In genomic region chr8:120828279-120828678, GRCm38 (mm10) we compare ENCODE assay signal across 9 mouse cellular contexts.
DNase-seq lines count a peak whose midpoint lies in the region; ATAC-seq lines count a peak whose summit lies in the region.
"Had no signal": no experiment of that assay in that cellular context is flagged by ENCODE, and none has a peak within 500 bp of the region (broad histone marks: within the 10 kb centered on the region; RNA-seq: fewer than 3 reads in every experiment).

No protein-coding gene starts in this region.

- WGBS in intestine, embryonic 14.5 days, result 20% methylated on average over 14 of the region's 14 CpGs
- WGBS in intestine, embryonic 16.5 days, result 18% methylated on average over 14 of the region's 14 CpGs

- no peak overlapping the region for H3K4me2 ChIP-seq in intestine, embryonic 14.5 days (ENCODE audit: low read length)
- H3K4me2 ChIP-seq in intestine, embryonic 16.5 days (ENCODE audit: low read depth, low read length), result no peak overlapping the region

- intact Hi-C loops in gastrocnemius, postnatal 36 days (cut with DNase I), result loop anchor here (5.0 kb wide), 1 partner anchor 864 kb away; no protein-coding TSS in a partner anchor

- no peak overlapping the region for H3K9ac ChIP-seq in intestine, embryonic 14.5 days (ENCODE audit: low read length)
- H3K9ac ChIP-seq in intestine, embryonic 16.5 days (ENCODE audit: low read depth, low read length), result no peak overlapping the region

- H3K36me3 ChIP-seq in intestine, embryonic 14.5 days (ENCODE audit: control insufficient read depth, insufficient read depth, low read length), result no peaks in the 10 kb centered on the region
- no peaks in the 10 kb centered on the region for H3K36me3 ChIP-seq in intestine, embryonic 16.5 days (ENCODE audit: control insufficient read depth, insufficient read depth, low read length)

- no peaks in the 10 kb centered on the region for H3K27me3 ChIP-seq in intestine, embryonic 14.5 days (replicated peaks; ENCODE audit: control insufficient read depth, insufficient read depth, low read length)
- 0 out of 2 replicates have a peak, but pooled peaks cover 4% of the 10 kb centered on the region for H3K27me3 ChIP-seq in intestine, embryonic 16.5 days (replicated peaks; ENCODE audit: control insufficient read depth, insufficient read depth, low read length)

- no peaks in the 10 kb centered on the region for H3K9me3 ChIP-seq in intestine, embryonic 14.5 days (ENCODE audit: control insufficient read depth, low read length)
- no peaks in the 10 kb centered on the region; the same call in 1 of the 2 replicates for H3K9me3 ChIP-seq in intestine, embryonic 16.5 days (ENCODE audit: control insufficient read depth, low read length)

- no peak overlapping the region for H3K27ac ChIP-seq in intestine, embryonic 14.5 days (ENCODE audit: low read depth)
- no peak overlapping the region for H3K27ac ChIP-seq in intestine, embryonic 16.5 days (ENCODE audit: low read length)

- H3K4me1 ChIP-seq in intestine, embryonic 14.5 days (replicated peaks; ENCODE audit: control insufficient read depth, insufficient read depth, low read length), result peaks cover 18% of the 10 kb centered on the region; the same call in 1 of the 2 replicates
- peaks cover 5% of the 10 kb centered on the region; the same call in 1 of the 2 replicates for H3K4me1 ChIP-seq in intestine, embryonic 16.5 days (ENCODE audit: control insufficient read depth, insufficient read depth, low read length)

- peak; percentile 77 for DNase-seq in intestine, embryonic 14.5 days (ENCODE audit: low spot score)
- peak; percentile 63 for DNase-seq in CD4-positive helper T cell, adult 2 months (ENCODE audit: low read depth, low spot score)
- peak; percentile 72 for DNase-seq in R1 (ENCODE audit: low read depth, low spot score)
- peak; percentile 71 for DNase-seq in naive thymus-derived CD4-positive, alpha-beta T cell, adult 2 months (ENCODE audit: low read depth)
- DNase-seq in thymus, postnatal 4 days, result peak; percentile 88
- no peak for DNase-seq in gastrocnemius, postnatal 36 days

- ATAC-seq in intestine, embryonic 14.5 days (replicated peaks; ENCODE audit: low FRiP score, low TSS enrichment, low read depth), result no peak
- no peak; the same call in 1 of the 2 replicates for ATAC-seq in intestine, embryonic 16.5 days
- ATAC-seq in erythroblast, adult 5-6 weeks (replicated peaks; ENCODE audit: low FRiP score, poor library complexity, severe bottlenecking), result peak; percentile 76

- H3K4me3 ChIP-seq in intestine, embryonic 14.5 days (ENCODE audit: low read depth, low read length), result no peak overlapping the region
- H3K4me3 ChIP-seq in intestine, embryonic 16.5 days (ENCODE audit: low read length), result no peak overlapping the region
- H3K4me3 ChIP-seq: megakaryocyte, embryonic 14.5 days had no signal

Comparison
In these comparisons a context has a peak if more than half of its experiments do, and no peak if none do; other contexts are left out.
1. DNase-seq: peak in intestine, embryonic 14.5 days (single experiment), CD4-positive helper T cell, adult 2 months (single experiment), R1 (single experiment), naive thymus-derived CD4-positive, alpha-beta T cell, adult 2 months (single experiment) and thymus, postnatal 4 days (single experiment); none in gastrocnemius, postnatal 36 days (0 of 2).